31 mouse cellular contexts compared by ENCODE assay signal in the genomic region with DNA sequence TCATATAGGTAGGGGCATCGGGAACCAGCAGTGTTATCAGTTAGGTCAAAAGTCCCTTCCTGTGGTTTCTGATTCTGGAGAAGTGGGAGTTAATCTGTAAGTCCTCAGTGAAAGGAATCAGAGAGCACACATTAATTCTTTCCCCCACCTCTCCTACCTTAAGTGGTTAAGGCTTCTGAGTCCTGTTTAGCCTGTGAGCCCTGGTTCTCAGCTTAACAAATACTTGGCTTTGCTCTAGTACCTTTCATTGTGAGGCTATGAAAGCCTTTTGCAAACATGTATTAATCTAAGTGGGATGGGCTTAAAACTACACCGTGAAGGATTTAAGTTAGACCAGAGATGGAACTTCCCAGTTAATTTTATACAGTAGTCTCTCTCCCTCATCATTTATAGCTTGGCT.
"Had no signal": no experiment of that assay in that cellular context is flagged by ENCODE, and none has a peak within 500 bp of the region (broad histone marks: within the 10 kb centered on the region; RNA-seq: fewer than 3 reads in every experiment).

No protein-coding gene starts in this region.

- H3K4me2 ChIP-seq: limb, embryonic 12.5 days; limb, embryonic 13.5 days; limb, embryonic 15.5 days; liver, embryonic 11.5 days; liver, embryonic 12.5 days; liver, embryonic 13.5 days; liver, embryonic 15.5 days; lung, embryonic 14.5 days; lung, embryonic 15.5 days; midbrain, embryonic 11.5 days; midbrain, embryonic 12.5 days; midbrain, embryonic 13.5 days; midbrain, embryonic 15.5 days; neural tube, embryonic 12.5 days had no signal

- H3K4me1 ChIP-seq: liver, embryonic 12.5 days; liver, embryonic 15.5 days; lung, embryonic 15.5 days had no signal

- H3K27ac ChIP-seq: left cerebral cortex, adult 2 months; limb, embryonic 12.5 days; limb, embryonic 13.5 days; limb, embryonic 15.5 days; liver, embryonic 12.5 days; liver, embryonic 13.5 days; liver, embryonic 14.5 days; liver, embryonic 15.5 days; lung, embryonic 15.5 days; macrophage; midbrain, embryonic 10.5 days; midbrain, embryonic 12.5 days; midbrain, embryonic 13.5 days; midbrain, embryonic 15.5 days; neural tube, embryonic 12.5 days had no signal

- H3K9ac ChIP-seq: limb, embryonic 12.5 days; limb, embryonic 13.5 days; limb, embryonic 15.5 days; liver, embryonic 12.5 days; liver, embryonic 13.5 days; liver, embryonic 14.5 days; liver, embryonic 15.5 days; liver, postnatal 0 days; lung, embryonic 14.5 days; lung, embryonic 15.5 days; midbrain, embryonic 12.5 days; midbrain, embryonic 13.5 days; midbrain, embryonic 15.5 days; neural tube, embryonic 12.5 days had no signal

- ATAC-seq: liver, embryonic 12.5 days; liver, postnatal 0 days; midbrain, embryonic 13.5 days; midbrain, embryonic 15.5 days; midbrain, embryonic 16.5 days had no signal

- H3K27me3 ChIP-seq: limb, embryonic 12.5 days; limb, embryonic 13.5 days; limb, embryonic 15.5 days; liver, embryonic 12.5 days; liver, embryonic 13.5 days; liver, embryonic 15.5 days; lung, embryonic 15.5 days; megakaryocyte, embryonic 14.5 days; midbrain, embryonic 12.5 days; midbrain, embryonic 13.5 days; midbrain, embryonic 15.5 days; neural tube, embryonic 12.5 days had no signal

- DNase-seq: left cerebral cortex, postnatal 4 days; liver; liver, embryonic 13.5 days; liver, postnatal 0 days; lung, adult 18-20 months; lung, adult 2 months; lung, embryonic 14.5 days; lung, postnatal 10 days; lung, postnatal 36 days; lung, postnatal 4 days; midbrain, embryonic 14.5 days had no signal

- H3K4me3 ChIP-seq: left cerebral cortex, adult 2 months; limb, embryonic 10.5 days; limb, embryonic 12.5 days; limb, embryonic 13.5 days; limb, embryonic 15.5 days; liver, embryonic 12.5 days; liver, embryonic 13.5 days; liver, embryonic 15.5 days; lung, embryonic 15.5 days; megakaryocyte, embryonic 14.5 days; midbrain, embryonic 10.5 days; midbrain, embryonic 12.5 days; midbrain, embryonic 13.5 days; midbrain, embryonic 15.5 days; myocyte; neural tube, embryonic 12.5 days had no signal

- H3K9me3 ChIP-seq: limb, embryonic 10.5 days; limb, embryonic 12.5 days; limb, embryonic 13.5 days; limb, embryonic 15.5 days; liver, embryonic 12.5 days; liver, embryonic 13.5 days; liver, embryonic 15.5 days; lung, embryonic 15.5 days; megakaryocyte, embryonic 14.5 days; midbrain, embryonic 10.5 days; midbrain, embryonic 12.5 days; midbrain, embryonic 13.5 days; midbrain, embryonic 15.5 days; neural tube, embryonic 12.5 days had no signal
